Mouse (Mus musculus) lung, embryonic 14.5 days (tissue): Measurements from ENCODE around the gene Lpar3. TPM values are rescaled to one million over a fixed set of nuclear protein-coding genes. Genes with fewer than 3 reads are reported as not detected.

Experiments
- ATAC-seq: fragments of 200-750 bp; cut with Nextera tagmentation; 2 replicates; pipeline ENCODE4 v1.8.0; 2017; ENCODE audit warnings: mild to moderate bottlenecking, moderate TSS enrichment, moderate library complexity; ENCODE audit not compliant: insufficient read depth
- DNase-seq: peaks from one replicate; pipeline ENCODE4 v3.0.0-alpha.2; 2015
- H3K27ac ChIP-seq: fragments of 300-500 bp; sonication (generic); 2 replicates; pipeline ENCODE4 v1.5.1; 2014; ENCODE audit warnings: low read depth, mild to moderate bottlenecking, moderate library complexity
- H3K27me3 ChIP-seq: fragments of 300-500 bp; sonication (generic); 2 replicates; pipeline ENCODE4 v1.6.1; 2014; ENCODE audit warnings: low read length, control low read depth; ENCODE audit not compliant: insufficient read depth
- H3K36me3 ChIP-seq: fragments of 300-500 bp; sonication (generic); 2 replicates; pipeline ENCODE4 v1.6.1; 2014; ENCODE audit warnings: control low read depth; ENCODE audit not compliant: insufficient read depth
- H3K4me1 ChIP-seq: fragments of 300-500 bp; sonication (generic); 2 replicates; pipeline ENCODE4 v1.6.1; 2014; ENCODE audit warnings: antibody characterized with exemption, control low read depth; ENCODE audit not compliant: insufficient read depth
- H3K4me2 ChIP-seq: fragments of 300-500 bp; sonication (generic); 2 replicates; pipeline ENCODE4 v1.6.1; 2014; ENCODE audit warnings: mild to moderate bottlenecking
- H3K4me3 ChIP-seq: fragments of 300-500 bp; sonication (generic); 2 replicates; pipeline ENCODE4 v1.5.1; 2014; ENCODE audit warnings: low read depth, low read length
- H3K9ac ChIP-seq: fragments of 300-500 bp; sonication (generic); 2 replicates; pipeline ENCODE4 v1.6.1; 2014
- H3K9me3 ChIP-seq: fragments of 300-500 bp; sonication (generic); 2 replicates; pipeline ENCODE4 v1.6.1; 2016; ENCODE audit warnings: low read depth, low read length, control low read depth
- CTCF ChIP-seq: IDR thresholded peaks from 2 replicates; pipeline ENCODE4 v1.5.1; 2016; ENCODE audit warnings: antibody characterized with exemption, low read depth
- whole genome bisulfite sequencing: fragments of 180-500 bp; shearing (Covaris S2); extraction: QIAGEN DNeasy Blood & Tissue Kit; methylation state at CpG from one replicate; pipeline ENCODE4 v1.1.7; 2014; 5-methylcytosine and 5-hydroxymethylcytosine counted together
- polyA plus RNA-seq: library from polyadenylated mRNA; unstranded; fragments of >200 nt; fragmentation: Nextera tagmentation; extraction: Ambion mirVana; gene quantifications from 2 replicates; pipeline ENCODE4 v1.2.1, GENCODE M21; 2014

Gene Lpar3
- polyA plus RNA-seq, 1 experiment from 2014 or later: 1.9 TPM

DNA sequence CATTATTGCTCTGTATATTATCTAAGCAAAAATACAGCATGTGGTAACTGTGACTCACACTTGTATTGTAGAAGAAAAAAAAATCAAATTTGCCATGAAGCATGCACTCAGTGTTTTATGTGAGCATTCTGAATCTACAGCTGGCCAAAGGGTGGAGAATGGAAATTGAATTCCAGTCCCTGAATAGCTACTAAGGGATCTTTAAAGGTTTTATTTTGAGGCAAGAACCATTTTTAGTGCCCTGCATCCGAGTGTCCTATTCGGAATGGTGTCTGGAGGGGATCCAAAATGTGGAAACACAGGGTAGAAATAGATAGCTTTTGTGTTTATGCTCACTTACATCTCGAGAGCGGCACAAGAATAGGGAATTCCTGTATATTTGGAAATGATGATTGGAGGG, 65.4 kb downstream of the Lpar3 start:
- Histone ChIP-seq H3K4me1 (no peaks in the 10 kb centered on the region), H3K36me3 (no peaks in the 10 kb centered on the region), H3K9ac (no peak overlapping the region), H3K27ac (no peak overlapping the region), H3K4me2 (no peak overlapping the region), H3K4me3 (no peak overlapping the region), H3K9me3 (no peaks in the 10 kb centered on the region), H3K27me3 (no peaks in the 10 kb centered on the region)
- no peak for ATAC-seq
- WGBS: 51% methylated on average over 4 of the region's 4 CpGs
- TF ChIP-seq CTCF: no peak
- DNase-seq: no peak

DNA sequence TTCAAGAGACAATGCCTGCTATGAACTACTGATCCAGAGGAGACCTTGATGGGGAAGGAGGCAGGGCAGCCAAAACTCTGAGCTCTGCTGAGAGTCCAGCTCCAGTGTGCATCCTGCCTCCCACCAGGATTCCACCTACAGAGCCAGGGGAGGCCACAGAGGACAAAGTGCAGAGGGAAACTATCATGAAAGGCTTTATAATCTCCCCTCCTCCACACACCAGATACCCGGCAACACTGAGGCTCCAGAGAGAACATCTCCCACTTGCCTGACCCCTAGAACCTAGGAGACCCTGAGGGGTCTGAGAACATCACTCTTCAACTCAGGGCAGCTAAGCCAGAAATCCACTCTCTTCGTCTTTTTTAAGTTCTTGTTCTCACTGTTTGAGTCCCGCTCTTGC, 71.2 kb downstream of the Lpar3 start:
- Histone ChIP-seq H3K4me1 (no peaks in the 10 kb centered on the region), H3K27ac (no peak overlapping the region), H3K4me3 (no peak overlapping the region), H3K9ac (no peak overlapping the region), H3K9me3 (no peaks in the 10 kb centered on the region), H3K4me2 (no peak overlapping the region), H3K36me3 (no peaks in the 10 kb centered on the region), H3K27me3 (no peaks in the 10 kb centered on the region)
- 57% methylated on average over 3 of the region's 3 CpGs for WGBS
- TF ChIP-seq CTCF: no peak
- DNase-seq (no peak), ATAC-seq (no peak)

DNA sequence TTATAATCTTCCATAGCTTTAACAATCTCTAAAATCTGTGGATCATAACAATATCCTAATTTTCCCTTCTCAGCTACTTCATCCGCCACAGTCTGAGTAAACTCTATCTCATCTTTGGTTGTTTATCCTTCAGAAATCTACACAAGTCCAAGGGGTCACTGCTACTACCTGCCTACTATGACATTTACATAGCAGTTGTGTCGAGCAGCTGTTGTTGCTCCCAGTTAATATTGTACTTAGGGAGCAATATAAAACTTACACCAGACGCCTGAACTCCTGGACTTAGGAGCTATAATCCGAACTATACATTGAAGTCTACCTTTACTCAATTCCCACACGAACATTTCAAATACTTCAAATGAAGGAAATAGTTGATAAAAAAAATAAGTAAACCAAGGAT, 71.8 kb downstream of the Lpar3 start:
- Histone ChIP-seq H3K9me3 (no peaks in the 10 kb centered on the region), H3K4me3 (no peak overlapping the region), H3K27ac (no peak overlapping the region), H3K36me3 (no peaks in the 10 kb centered on the region), H3K27me3 (no peaks in the 10 kb centered on the region), H3K9ac (no peak overlapping the region), H3K4me1 (no peaks in the 10 kb centered on the region), H3K4me2 (no peak overlapping the region)
- ATAC-seq: no peak
- DNase-seq: no peak
- 59% methylated on average over 5 of the region's 5 CpGs for WGBS
- no peak for TF ChIP-seq CTCF

DNA sequence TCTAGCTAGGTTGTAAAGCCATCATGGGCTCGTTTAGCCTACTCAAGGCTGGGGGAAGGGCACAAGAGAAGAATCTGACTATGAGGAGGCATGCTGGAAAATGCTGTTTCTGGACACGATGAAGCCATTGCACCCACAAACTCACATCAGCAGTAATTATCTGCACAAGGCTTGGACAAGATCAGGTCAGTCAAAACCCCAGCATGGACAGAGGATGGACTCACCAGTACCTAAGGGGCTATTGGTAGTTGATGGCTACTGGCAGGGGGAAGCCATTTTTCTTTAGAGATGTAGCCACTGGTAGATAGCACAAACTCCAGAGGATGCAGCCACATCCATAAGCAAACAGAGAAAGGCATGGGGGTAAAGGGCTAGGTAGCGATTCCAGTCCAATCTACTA, 81.7 kb downstream of the Lpar3 start:
- 80% methylated on average over 3 of the region's 3 CpGs for WGBS

DNA sequence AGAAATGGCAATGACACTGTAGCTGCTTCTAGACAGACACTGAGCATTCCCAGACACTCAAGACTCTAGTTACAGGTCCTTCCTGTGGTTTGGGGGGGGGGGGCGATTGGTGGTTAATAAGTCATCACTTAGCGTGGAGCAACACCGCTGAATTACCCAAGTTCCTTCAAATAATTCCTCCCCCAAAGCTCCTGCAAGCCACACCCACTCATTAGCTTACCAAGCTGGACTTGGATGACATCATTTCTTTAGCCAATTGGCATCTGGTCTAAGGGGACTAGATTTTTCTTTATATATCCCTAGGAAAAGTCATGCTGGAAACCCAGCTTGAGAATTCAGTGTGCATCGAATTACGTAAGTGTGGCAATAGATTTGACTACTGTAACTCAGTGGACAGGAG, 82.4 kb downstream of the Lpar3 start:
- no peak for TF ChIP-seq CTCF
- no peak overlapping the region for H3K9ac ChIP-seq

More for the DNA sequence above, 81.7 kb downstream of the Lpar3 start:
- Histone ChIP-seq H3K27ac (no peak overlapping the region), H3K36me3 (no peaks in the 10 kb centered on the region), H3K4me2 (no peak overlapping the region), H3K4me1 (no peaks in the 10 kb centered on the region), H3K4me3 (no peak overlapping the region), H3K9me3 (no peaks in the 10 kb centered on the region), H3K27me3 (no peaks in the 10 kb centered on the region), H3K9ac (no peak overlapping the region)
- DNase-seq: no peak
- no peak for TF ChIP-seq CTCF
- ATAC-seq: no peak

DNA sequence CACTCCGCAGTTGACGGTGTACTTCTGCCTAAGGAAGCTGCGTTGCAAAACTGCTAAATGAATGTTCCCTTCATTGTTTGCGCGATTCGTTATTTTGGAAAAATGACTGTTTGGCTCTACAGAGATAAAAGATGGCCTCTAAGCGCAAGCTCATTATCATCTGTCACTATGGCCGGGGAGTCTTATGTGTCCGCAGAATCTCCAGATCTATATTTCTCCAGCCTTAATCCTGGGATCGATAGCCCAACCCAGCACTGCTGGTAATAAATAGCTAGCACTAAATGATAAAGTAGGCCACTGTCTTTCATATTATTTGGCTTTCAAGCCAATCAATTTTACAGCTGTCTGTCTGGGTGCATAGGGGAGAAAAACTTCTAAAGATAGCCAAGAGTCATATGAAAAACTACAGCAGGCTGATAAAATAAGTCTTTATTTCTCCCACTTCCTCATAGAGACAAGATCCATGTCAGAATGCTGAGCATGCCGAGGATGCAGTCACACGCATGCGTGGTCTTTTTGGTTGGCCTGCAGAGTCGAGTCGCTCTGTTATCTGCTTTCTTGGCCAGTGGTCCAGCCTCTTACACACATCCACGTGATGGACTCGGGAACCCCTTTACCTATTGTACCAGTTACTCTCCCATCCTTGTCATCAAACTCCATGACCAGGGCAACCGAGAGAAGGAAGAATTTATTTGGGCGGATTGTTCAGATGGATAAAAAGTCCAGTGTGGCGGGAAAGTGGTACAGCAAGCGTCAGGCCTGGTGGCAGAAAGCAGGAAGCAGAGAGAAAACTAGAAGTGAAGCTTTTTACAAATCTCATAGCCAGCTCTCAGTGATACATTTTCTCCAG, 84.0 kb downstream of the Lpar3 start:
- Histone ChIP-seq H3K9ac (no peak overlapping the region), H3K4me2 (no peak overlapping the region), H3K27ac (no peak overlapping the region), H3K4me3 (no peak overlapping the region), H3K36me3 (no peaks in the 10 kb centered on the region), H3K27me3 (no peaks in the 10 kb centered on the region), H3K9me3 (no peaks in the 10 kb centered on the region), H3K4me1 (no peaks in the 10 kb centered on the region)
- no peak for ATAC-seq
- DNase-seq: no peak
- TF ChIP-seq CTCF: no peak
- whole genome bisulfite sequencing: 61% methylated on average over 21 of the region's 21 CpGs

More for the DNA sequence above, 82.4 kb downstream of the Lpar3 start:
- Histone ChIP-seq H3K36me3 (no peaks in the 10 kb centered on the region), H3K4me3 (no peak overlapping the region), H3K4me2 (no peak overlapping the region), H3K4me1 (no peaks in the 10 kb centered on the region), H3K27ac (no peak overlapping the region), H3K9me3 (no peaks in the 10 kb centered on the region), H3K27me3 (no peaks in the 10 kb centered on the region)
- DNase-seq (no peak), ATAC-seq (no peak)
- WGBS: 83% methylated on average over 5 of the region's 5 CpGs

DNA sequence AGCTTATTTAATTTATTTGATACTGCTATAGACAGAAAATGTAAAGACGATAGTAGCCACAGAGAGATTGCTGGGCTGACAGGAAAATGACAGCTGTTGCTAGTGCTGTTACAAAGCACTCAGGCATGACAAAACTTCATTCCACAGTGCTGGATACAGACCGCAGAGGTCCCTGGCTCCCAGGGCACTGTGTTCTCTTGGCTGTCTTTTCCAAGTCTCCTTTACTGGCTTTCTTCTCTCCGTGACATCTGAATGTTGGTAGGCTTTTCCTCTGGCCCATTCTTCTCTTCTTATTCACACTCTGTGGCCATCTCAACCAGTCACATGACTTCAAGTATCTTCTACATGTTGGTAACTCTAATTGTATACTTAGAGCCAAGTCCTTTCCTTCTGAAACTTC, 86.6 kb downstream of the Lpar3 start:
- Histone ChIP-seq H3K4me1 (no peaks in the 10 kb centered on the region), H3K27ac (no peak overlapping the region), H3K4me3 (no peak overlapping the region), H3K27me3 (no peaks in the 10 kb centered on the region), H3K9me3 (no peaks in the 10 kb centered on the region), H3K9ac (no peak overlapping the region), H3K36me3 (no peaks in the 10 kb centered on the region), H3K4me2 (no peak overlapping the region)
- TF ChIP-seq CTCF: no peak
- WGBS: 73% methylated on average over 3 of the region's 3 CpGs
- no peak for ATAC-seq
- DNase-seq: no peak
